Mouse (Mus musculus) forebrain, embryonic 13.5 days (tissue): Measurements from ENCODE around the gene Csk. TPM values are rescaled to one million over a fixed set of nuclear protein-coding genes. Genes with fewer than 3 reads are reported as not detected.

ENCODE experiments used
- ATAC-seq: fragments of 200-750 bp; cut with Nextera tagmentation; 2 replicates; pipeline ENCODE4 v1.8.0; 2017
- H3K27ac ChIP-seq: fragments of 300-500 bp; sonication (generic); 2 replicates; pipeline ENCODE4 v1.5.1; 2015; ENCODE audit warnings: inconsistent platforms, mild to moderate bottlenecking, moderate library complexity
- H3K27me3 ChIP-seq: fragments of 300-500 bp; sonication (generic); 2 replicates; pipeline ENCODE4 v1.6.1; 2015; ENCODE audit warnings: mild to moderate bottlenecking, inconsistent platforms
- H3K36me3 ChIP-seq: fragments of 300-500 bp; sonication (generic); 2 replicates; pipeline ENCODE4 v1.6.1; 2015; ENCODE audit warnings: mild to moderate bottlenecking, inconsistent platforms; ENCODE audit not compliant: poor library complexity, severe bottlenecking
- H3K4me1 ChIP-seq: fragments of 300-500 bp; sonication (generic); 2 replicates; pipeline ENCODE4 v1.6.1; 2015; ENCODE audit warnings: inconsistent platforms
- H3K4me2 ChIP-seq: fragments of 300-500 bp; sonication (generic); 2 replicates; pipeline ENCODE4 v1.6.1; 2015; ENCODE audit warnings: inconsistent platforms, mild to moderate bottlenecking, moderate library complexity
- H3K4me3 ChIP-seq: fragments of 300-500 bp; sonication (generic); 2 replicates; pipeline ENCODE4 v1.5.1; 2015; ENCODE audit warnings: mild to moderate bottlenecking, inconsistent platforms
- H3K9ac ChIP-seq: fragments of 300-500 bp; sonication (generic); 2 replicates; pipeline ENCODE4 v1.6.1; 2015; ENCODE audit warnings: mild to moderate bottlenecking, inconsistent platforms
- H3K9me3 ChIP-seq: fragments of 300-500 bp; sonication (generic); replicated peaks from 2 replicates; pipeline ENCODE4 v1.6.1; 2016; ENCODE audit warnings: inconsistent platforms
- WGBS: fragments of 180-500 bp; shearing (Covaris S2); methylation state at CpG from one replicate; pipeline ENCODE4 v1.1.7; 2015; 5-methylcytosine and 5-hydroxymethylcytosine counted together
- polyA plus RNA-seq: library from polyadenylated mRNA; unstranded; fragments of >200 nt; fragmentation: Nextera tagmentation; extraction: Ambion mirVana; gene quantifications from 2 replicates; pipeline ENCODE4 v1.2.1, GENCODE M21; 2015

Gene Csk
- polyA plus RNA-seq, 1 experiment from 2014 or later, result 35.0 TPM

DNA sequence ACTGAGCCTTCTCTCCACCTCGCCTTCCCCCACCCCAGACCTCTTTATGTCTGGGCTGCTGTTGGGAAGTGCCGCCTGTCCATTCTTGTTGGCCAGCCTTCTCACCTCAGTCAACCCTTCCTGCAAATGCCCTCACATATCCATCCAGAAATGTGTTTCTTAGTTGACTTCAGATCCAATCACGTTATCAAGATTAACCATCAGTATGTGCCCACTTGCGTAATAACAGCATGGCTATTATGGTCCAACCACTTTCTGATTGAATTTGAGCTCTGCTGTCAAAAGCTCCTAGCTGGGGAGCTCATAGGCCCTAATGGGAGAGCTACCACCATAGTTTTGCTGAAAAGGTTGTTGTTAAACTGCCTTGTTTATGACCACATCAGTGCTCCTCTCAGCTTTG, 17.6 kb upstream of the Csk start:
- Histone ChIP-seq H3K36me3 (no peaks in the 10 kb centered on the region), H3K27ac (no peak overlapping the region), H3K4me2 (no peak overlapping the region), H3K27me3 (peaks cover 3% of the 10 kb centered on the region; the same call in 1 of the 2 replicates), H3K9ac (no peak overlapping the region), H3K9me3 (no peaks in the 10 kb centered on the region), H3K4me3 (no peak overlapping the region), H3K4me1 (no peaks in the 10 kb centered on the region)
- 94% methylated on average over 4 of the region's 4 CpGs for WGBS
- ATAC-seq, result no peak

DNA sequence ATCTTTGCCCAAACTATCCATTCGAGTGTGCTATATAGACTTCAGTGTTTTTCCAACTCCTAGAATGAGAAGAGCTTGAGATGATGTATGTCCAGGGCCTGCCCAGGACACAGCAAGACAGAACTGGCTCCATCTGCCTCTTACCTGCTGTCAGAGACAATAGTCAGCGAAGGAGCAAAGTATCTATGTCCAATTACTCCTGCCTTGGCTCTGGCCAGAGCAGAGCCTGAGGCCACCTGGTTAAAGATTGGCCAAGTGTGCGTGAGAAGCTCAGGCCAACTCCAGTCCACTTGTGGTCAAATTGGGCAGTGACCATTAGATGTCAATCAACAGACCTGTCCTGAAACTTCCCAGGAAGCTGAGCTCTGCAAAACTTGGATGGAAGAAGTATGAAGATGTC, 16.1 kb upstream of the Csk start:
- no peak for ATAC-seq
- H3K36me3 ChIP-seq, result no peaks in the 10 kb centered on the region
- 84% methylated on average over 3 of the region's 3 CpGs for WGBS
- H3K9ac ChIP-seq, result no peak overlapping the region
- H3K9me3 ChIP-seq, result no peaks in the 10 kb centered on the region
- no peak overlapping the region for H3K4me2 ChIP-seq
- H3K4me3 ChIP-seq, result no peak overlapping the region
- peaks cover 3% of the 10 kb centered on the region; the same call in 1 of the 2 replicates for H3K27me3 ChIP-seq
- no peak overlapping the region for H3K27ac ChIP-seq
- no peaks in the 10 kb centered on the region for H3K4me1 ChIP-seq

DNA sequence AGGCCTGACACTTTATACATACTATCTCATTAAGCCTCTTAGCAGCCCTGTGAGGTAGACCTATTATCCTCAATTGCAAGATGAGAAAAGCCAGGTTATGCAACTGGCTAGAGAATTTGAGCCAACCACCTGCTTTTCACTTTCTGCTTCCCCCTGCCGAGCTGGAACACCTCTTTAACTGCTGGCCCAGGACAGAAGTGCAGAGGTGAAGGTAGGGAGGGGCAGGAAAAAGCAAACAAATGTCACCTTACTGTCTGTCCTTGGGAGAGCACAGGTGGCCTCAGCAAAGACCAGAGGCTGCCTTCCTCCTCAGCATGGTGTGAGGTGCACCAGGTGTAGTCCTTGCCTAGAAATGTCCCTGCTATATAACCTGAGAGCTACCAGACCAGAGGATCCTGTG, 14.8 kb upstream of the Csk start:
- H3K9me3 ChIP-seq, result no peaks in the 10 kb centered on the region
- H3K4me3 ChIP-seq, result no peak overlapping the region
- peaks cover 3% of the 10 kb centered on the region; the same call in 1 of the 2 replicates for H3K27me3 ChIP-seq
- H3K9ac ChIP-seq, result no peak overlapping the region
- H3K4me2 ChIP-seq, result no peak overlapping the region
- ATAC-seq, result no peak
- H3K27ac ChIP-seq, result no peak overlapping the region
- no peaks in the 10 kb centered on the region for H3K4me1 ChIP-seq
- H3K36me3 ChIP-seq, result no peaks in the 10 kb centered on the region
- WGBS, result 44% methylated on average over 1 of the region's 1 CpGs

DNA sequence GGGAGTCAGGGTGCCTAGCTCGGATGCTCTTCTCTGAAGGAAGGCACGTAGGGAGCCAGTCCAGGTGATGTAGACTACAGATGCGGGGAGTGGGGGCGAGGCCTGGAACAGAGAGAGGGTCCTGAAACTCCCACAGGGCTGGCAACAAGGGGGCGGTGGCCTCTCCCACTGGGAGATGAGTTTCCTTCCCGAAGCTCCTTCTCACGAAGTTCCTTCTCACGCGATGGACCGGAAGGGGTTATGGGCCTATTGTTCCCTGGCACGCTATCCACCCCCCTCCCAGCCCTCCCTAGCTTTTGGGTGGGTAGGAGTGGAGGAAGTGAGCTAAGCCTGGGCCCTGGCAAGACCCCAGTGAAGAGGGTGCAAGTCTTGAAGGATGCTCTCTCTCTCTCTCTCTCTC, 14.4 kb upstream of the Csk start:
- Histone ChIP-seq H3K4me1 (no peaks in the 10 kb centered on the region), H3K9ac (no peak overlapping the region), H3K36me3 (no peaks in the 10 kb centered on the region), H3K27me3 (peaks cover 3% of the 10 kb centered on the region; the same call in 1 of the 2 replicates), H3K27ac (no peak overlapping the region), H3K9me3 (no peaks in the 10 kb centered on the region), H3K4me2 (no peak overlapping the region), H3K4me3 (no peak overlapping the region)
- 57% methylated on average over 11 of the region's 11 CpGs for WGBS
- no peak for ATAC-seq

DNA sequence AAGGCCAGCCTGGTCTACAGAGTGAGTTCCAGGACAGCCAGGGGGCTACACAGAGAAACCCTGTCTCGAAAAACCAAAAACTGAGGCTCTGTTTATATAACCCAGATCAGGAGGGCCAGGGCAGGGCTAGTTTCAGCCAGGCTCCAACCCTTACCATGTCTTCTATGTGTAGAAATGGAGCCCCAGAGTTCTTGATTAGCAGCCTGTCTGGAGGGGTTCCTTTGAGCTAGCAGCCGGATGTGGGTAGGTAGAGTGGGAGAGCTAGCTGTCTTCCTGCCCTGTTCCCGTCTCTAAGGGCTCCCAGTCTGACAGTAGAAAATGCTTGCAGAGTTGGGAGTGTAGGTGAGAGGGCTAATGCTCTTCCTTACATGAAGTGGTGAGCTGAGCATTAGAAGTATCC, 13.7 kb upstream of the Csk start:
- no peaks in the 10 kb centered on the region for H3K36me3 ChIP-seq
- no peaks in the 10 kb centered on the region for H3K9me3 ChIP-seq
- H3K4me1 ChIP-seq, result no peaks in the 10 kb centered on the region
- no peak overlapping the region for H3K27ac ChIP-seq
- H3K9ac ChIP-seq, result no peak overlapping the region
- no peak overlapping the region for H3K4me3 ChIP-seq
- 83% methylated on average over 3 of the region's 3 CpGs for WGBS
- no peak overlapping the region for H3K4me2 ChIP-seq
- H3K27me3 ChIP-seq, result peaks cover 3% of the 10 kb centered on the region; the same call in 1 of the 2 replicates
- no peak for ATAC-seq

DNA sequence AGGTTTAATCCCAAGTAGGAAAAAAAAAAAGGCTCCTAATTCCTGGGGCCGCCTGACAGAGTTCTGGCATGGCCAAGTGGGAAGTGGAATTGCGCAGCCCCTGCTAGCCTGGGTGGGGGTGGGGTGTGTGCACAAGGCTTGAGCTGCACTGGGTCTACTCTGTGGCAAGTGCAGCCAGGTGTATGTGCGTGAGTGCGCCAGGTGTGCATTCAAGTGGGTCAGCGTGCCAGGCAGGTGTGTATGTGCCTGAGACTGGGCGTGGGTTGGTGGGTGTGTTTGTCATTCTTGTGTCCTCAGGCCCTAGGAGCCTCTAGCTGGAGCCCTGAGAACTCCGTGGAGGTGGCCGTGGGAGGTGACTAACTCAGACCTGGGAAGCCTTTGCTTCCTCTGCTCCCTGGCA, 13.1 kb upstream of the Csk start:
- WGBS, result 89% methylated on average over 8 of the region's 8 CpGs
- no peak for ATAC-seq
- Histone ChIP-seq H3K27me3 (peaks cover 3% of the 10 kb centered on the region; the same call in 1 of the 2 replicates), H3K4me3 (no peak overlapping the region), H3K4me2 (no peak overlapping the region), H3K36me3 (no peaks in the 10 kb centered on the region), H3K9me3 (no peaks in the 10 kb centered on the region), H3K9ac (no peak overlapping the region), H3K27ac (no peak overlapping the region), H3K4me1 (no peaks in the 10 kb centered on the region)

DNA sequence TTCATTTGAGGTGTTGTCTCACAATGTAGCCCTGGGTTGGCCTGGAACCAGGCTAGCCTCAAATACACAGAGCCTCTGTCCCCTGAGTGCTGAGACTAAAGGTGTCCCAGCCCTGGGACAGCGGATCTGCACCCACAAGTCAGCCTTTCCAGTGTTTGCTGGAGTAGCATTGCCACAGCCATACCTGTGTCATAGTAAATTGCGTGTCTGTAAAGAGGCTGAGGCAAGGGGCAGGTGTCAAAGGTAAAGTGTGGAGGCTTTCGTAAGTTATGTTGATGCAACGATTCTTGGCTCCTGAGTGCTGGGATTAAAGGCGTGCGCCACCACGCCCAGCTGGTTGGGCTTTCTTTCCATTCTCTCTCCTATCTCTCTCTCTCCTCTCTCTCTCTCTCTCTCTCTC, 11.2 kb upstream of the Csk start:
- no peaks in the 10 kb centered on the region for H3K9me3 ChIP-seq
- H3K36me3 ChIP-seq, result no peaks in the 10 kb centered on the region
- H3K4me2 ChIP-seq, result no peak overlapping the region
- 76% methylated on average over 7 of the region's 7 CpGs for WGBS
- H3K9ac ChIP-seq, result no peak overlapping the region
- no peaks in the 10 kb centered on the region for H3K4me1 ChIP-seq
- no peak overlapping the region for H3K27ac ChIP-seq
- no peak for ATAC-seq
- peaks cover 3% of the 10 kb centered on the region; the same call in 1 of the 2 replicates for H3K27me3 ChIP-seq
- H3K4me3 ChIP-seq, result no peak overlapping the region

DNA sequence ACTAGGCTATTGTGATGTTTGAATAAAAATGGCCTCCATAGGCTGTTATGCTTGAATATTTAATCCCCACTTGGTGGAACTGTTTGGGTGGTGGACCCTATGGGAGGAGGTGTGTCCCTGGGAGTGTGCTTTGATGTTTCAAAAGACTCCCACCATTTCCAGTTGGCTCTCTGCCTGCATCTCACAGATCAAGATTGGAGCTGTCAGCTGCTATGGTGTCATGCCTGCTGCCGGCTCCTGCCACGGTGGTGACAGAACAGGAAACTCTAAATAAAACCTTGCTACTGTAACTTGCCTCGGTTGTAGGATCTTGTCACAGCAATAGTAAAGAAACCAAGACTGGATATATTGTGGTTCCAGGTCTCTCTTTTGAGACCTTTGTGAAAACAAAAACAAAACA, 8.1 kb upstream of the Csk start:
- ATAC-seq, result no peak
- Histone ChIP-seq H3K9me3 (no peaks in the 10 kb centered on the region), H3K36me3 (no peaks in the 10 kb centered on the region), H3K9ac (no peak overlapping the region), H3K4me1 (no peaks in the 10 kb centered on the region), H3K27me3 (peaks cover 1% of the 10 kb centered on the region; the same call in 1 of the 2 replicates), H3K27ac (no peak overlapping the region), H3K4me3 (no peak overlapping the region), H3K4me2 (no peak overlapping the region)
- 67% methylated on average over 3 of the region's 3 CpGs for whole genome bisulfite sequencing

DNA sequence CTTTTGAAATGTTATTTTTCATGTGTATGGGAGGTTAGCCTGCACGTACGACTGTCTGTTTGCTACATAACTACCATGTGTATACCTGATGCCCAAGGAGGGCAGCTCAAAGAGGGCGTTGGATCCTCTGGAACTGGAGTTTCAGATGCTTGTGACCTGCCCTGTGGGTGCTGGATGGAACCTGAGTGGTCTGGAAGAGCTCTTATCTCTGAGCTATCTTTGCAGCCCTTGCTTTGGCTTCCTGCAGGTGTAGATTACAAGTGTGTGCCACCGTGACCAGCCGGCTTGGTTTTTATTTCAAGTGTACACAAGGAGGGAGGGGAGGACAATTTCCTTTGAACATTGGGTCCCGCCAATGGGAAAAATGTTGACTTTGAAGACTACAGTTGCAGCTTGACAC, 7.1 kb upstream of the Csk start:
- 85% methylated on average over 6 of the region's 6 CpGs for WGBS
- Histone ChIP-seq H3K9ac (no peak overlapping the region), H3K4me2 (no peak overlapping the region), H3K4me1 (peaks cover 4% of the 10 kb centered on the region), H3K36me3 (no peaks in the 10 kb centered on the region), H3K27me3 (no peaks in the 10 kb centered on the region), H3K27ac (no peak overlapping the region), H3K4me3 (no peak overlapping the region), H3K9me3 (no peaks in the 10 kb centered on the region)
- ATAC-seq, result no peak

DNA sequence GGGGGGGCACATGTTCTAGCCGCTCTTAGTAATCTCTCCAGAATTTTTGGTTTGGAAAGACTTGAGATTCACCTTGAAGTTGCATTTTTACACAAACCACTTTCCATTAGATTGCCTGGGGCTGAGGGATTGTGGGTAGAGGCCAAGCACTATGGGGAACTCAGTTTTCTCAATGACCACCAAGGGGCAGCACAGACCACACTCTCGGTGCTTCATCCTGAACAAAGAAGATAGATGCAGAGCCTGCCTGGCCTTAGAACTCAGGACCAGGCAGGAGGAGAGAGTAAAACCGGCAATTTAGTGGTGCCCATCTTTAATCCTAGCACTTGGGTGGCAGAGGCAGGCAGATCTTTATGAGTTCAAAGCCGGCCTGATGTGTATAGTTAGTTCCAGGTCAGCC, 6.3 kb upstream of the Csk start:
- H3K36me3 ChIP-seq, result no peaks in the 10 kb centered on the region
- H3K4me2 ChIP-seq, result no peak overlapping the region
- ATAC-seq, result peak; percentile 69
- no peak overlapping the region for H3K27ac ChIP-seq
- no peaks in the 10 kb centered on the region for H3K27me3 ChIP-seq
- H3K9ac ChIP-seq, result no peak overlapping the region
- no peaks in the 10 kb centered on the region for H3K9me3 ChIP-seq
- no peak overlapping the region for H3K4me3 ChIP-seq
- WGBS, result 23% methylated on average over 4 of the region's 4 CpGs
- peaks cover 4% of the 10 kb centered on the region for H3K4me1 ChIP-seq

DNA sequence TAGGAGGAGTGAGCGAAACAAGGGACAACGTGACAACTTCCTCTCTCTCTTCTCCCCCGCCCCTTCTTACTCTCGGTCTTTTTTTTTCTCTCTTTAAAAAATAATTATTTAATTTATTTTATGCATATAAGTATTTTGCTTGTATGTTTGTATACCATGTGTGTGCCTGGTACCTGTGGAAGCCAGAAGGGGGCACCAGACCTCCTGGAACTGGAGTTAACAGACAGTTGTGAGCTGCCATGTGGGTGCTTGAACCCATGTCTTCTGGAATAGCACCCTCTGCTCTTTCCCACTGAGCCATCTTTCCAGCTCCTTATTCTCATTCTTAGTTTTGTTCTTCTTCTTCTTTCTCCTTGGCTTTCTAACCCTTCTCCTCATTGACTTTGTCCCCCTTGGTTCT, 5.5 kb upstream of the Csk start:
- WGBS, result 80% methylated on average over 4 of the region's 4 CpGs
- Histone ChIP-seq H3K36me3 (no peaks in the 10 kb centered on the region), H3K9me3 (no peaks in the 10 kb centered on the region), H3K27me3 (0 out of 2 replicates have a peak, but pooled peaks cover 5% of the 10 kb centered on the region), H3K4me2 (no peak overlapping the region), H3K4me3 (no peak overlapping the region), H3K27ac (no peak overlapping the region), H3K4me1 (peaks cover 4% of the 10 kb centered on the region), H3K9ac (no peak overlapping the region)
- no peak for ATAC-seq

DNA sequence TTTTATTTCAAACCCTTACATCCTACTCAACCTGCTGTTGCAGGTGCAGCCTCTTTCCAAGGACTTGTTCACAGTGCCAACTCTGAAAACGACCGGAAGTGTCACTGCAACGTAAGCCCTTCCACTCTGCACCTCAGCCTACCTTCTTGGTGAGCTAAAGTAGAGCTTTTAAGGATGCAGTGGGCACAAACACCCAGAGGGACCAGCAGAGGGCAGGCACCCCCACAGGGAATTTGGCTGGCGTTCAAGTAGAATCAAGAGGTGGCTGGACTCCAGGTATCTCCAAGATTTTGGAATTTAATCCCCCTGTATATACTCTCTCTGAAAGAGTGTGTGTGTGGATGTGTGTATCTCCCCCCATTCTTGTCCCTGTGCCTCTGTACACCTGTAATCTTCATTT, 4.4 kb upstream of the Csk start:
- Histone ChIP-seq H3K9me3 (no peaks in the 10 kb centered on the region), H3K27ac (no peak overlapping the region), H3K27me3 (0 out of 2 replicates have a peak, but pooled peaks cover 8% of the 10 kb centered on the region), H3K4me2 (no peak overlapping the region), H3K36me3 (no peaks in the 10 kb centered on the region), H3K4me3 (no peak overlapping the region), H3K9ac (no peak overlapping the region), H3K4me1 (peaks cover 11% of the 10 kb centered on the region)
- 59% methylated on average over 4 of the region's 4 CpGs for WGBS
- ATAC-seq, result no peak

DNA sequence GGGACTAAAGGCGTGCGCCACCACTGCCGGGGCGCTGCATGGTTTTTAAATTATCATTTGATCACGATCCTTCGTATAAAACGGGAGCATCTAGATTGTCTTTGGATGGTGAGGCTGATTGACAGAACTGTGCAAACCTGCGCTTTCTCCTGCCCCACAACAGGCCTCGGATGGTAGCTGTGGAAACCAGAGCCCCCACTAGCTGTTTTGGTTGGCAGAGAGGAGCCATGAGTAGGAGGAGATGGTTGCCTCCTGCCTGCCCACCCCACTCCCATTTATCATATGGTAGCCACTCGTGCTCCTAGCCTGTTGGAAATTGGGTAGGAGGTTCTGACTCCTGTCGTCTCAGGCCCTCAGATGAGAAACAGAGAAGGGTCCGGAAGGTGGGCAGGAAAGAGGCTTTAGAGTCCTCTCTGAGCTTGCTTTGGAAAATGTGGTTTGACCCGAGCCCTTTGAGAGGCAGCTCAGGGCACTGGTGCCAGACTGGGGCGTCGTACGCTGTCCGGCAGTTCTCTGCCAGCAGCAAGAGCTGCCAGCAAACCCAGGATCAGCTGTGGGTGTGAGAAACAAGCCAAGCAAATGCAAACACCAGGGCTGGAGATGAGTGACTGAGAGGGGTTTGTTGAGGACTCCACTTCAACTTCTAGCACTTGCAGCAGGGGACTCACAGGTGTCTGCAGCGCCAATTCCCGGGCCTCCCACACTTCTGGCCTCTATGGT, 3.4 kb upstream of the Csk start:
- H3K4me2 ChIP-seq, result no peak overlapping the region
- ATAC-seq, result no peak
- H3K27ac ChIP-seq, result no peak overlapping the region
- no peak overlapping the region for H3K4me3 ChIP-seq
- peaks cover 14% of the 10 kb centered on the region for H3K4me1 ChIP-seq
- no peaks in the 10 kb centered on the region for H3K9me3 ChIP-seq
- 91% methylated on average over 19 of the region's 19 CpGs for WGBS
- H3K36me3 ChIP-seq, result no peaks in the 10 kb centered on the region
- 0 out of 2 replicates have a peak, but pooled peaks cover 8% of the 10 kb centered on the region for H3K27me3 ChIP-seq
- H3K9ac ChIP-seq, result no peak overlapping the region
